Mouse (Mus musculus): ENCODE results near the gene Syn1. TPM values are rescaled to one million over a fixed set of nuclear protein-coding genes. Genes with fewer than 3 reads are reported as not detected.

Syn1 gene
- polyA plus RNA-seq, 1 experiment from 2014 or later = 96.9 TPM

GRCm38 (mm10) chrX:20861453-20862104, 59.2 kb downstream of the Syn1 start:
- Histone ChIP-seq H3K9ac (replicated peaks) (no peak overlapping the region), H3K4me2 (no peak overlapping the region), H3K4me3 (replicated peaks) (no peak overlapping the region), H3K27me3 (replicated peaks) (no peaks in the 10 kb centered on the region), H3K9me3 (replicated peaks) (no peaks in the 10 kb centered on the region), H3K27ac (replicated peaks) (no peak overlapping the region), H3K36me3 (0 out of 2 replicates have a peak, but pooled peaks cover 2% of the 10 kb centered on the region), H3K4me1 (0 out of 2 replicates have a peak, but pooled peaks cover 3% of the 10 kb centered on the region)
- ATAC-seq (ENCODE audit: low FRiP score) = no peak
- 56% methylated on average over 5 of the region's 5 CpGs for WGBS

GRCm38 (mm10) chrX:20853794-20854193, 67.0 kb downstream of the Syn1 start:
- Histone ChIP-seq H3K9me3 (replicated peaks) (no peaks in the 10 kb centered on the region), H3K27ac (replicated peaks) (no peak overlapping the region), H3K36me3 (peaks cover 22% of the 10 kb centered on the region), H3K4me1 (peaks cover 15% of the 10 kb centered on the region), H3K4me3 (replicated peaks) (no peak overlapping the region), H3K9ac (replicated peaks) (no peak overlapping the region), H3K4me2 (no peak overlapping the region), H3K27me3 (replicated peaks) (no peaks in the 10 kb centered on the region)
- ATAC-seq (ENCODE audit: low FRiP score) = no peak
- WGBS = 98% methylated on average over 7 of the region's 7 CpGs

DNA sequence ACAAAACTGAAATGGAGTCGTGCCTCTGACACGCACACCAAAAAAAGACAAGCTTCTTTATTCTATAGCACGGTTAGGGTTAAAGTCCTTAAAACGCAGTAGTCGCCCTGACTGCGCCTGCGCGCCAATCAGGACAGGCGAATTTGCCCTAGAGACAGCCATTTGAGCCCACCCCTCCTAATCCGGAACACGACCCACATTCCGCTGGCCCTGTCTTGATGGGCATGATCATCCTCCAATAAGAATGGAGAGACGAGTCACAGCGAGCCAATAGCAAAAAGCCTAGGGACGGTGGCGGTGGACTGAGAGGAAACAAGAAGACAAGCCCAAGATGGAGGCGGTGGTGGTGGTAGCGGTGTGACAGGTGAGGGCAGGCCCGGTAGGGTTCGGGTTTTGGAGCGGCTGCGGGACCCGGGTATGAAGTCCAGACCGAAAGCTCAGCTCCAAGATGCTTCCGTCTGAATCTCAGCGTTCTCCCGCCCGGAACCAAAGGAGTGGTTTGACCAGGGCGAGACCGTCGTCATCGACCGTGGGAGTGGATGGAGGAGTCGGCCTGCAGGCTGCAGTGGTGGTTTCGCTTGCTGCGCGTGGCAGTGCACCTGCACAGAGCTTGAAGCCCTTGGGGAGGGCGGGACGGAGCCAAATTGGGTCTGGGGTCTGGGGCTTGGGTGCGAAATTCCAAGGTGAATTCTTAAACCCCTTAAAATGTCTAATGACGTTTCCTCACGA, 72.4 kb downstream of the Syn1 start:
- H3K27ac ChIP-seq (replicated peaks) = peak overlapping the region; percentile 87
- H3K4me2 ChIP-seq = peak overlapping the region; percentile 60
- no peaks in the 10 kb centered on the region for H3K9me3 ChIP-seq (replicated peaks)
- H3K4me1 ChIP-seq = peaks cover 15% of the 10 kb centered on the region
- ATAC-seq (ENCODE audit: low FRiP score) = peak; percentile 97
- peak overlapping the region; percentile 57 for H3K4me3 ChIP-seq (replicated peaks)
- no peaks in the 10 kb centered on the region for H3K27me3 ChIP-seq (replicated peaks)
- H3K36me3 ChIP-seq = peaks cover 12% of the 10 kb centered on the region
- H3K9ac ChIP-seq (replicated peaks) = peak overlapping the region; percentile 75
- 18% methylated on average over 42 of the region's 42 CpGs for WGBS

DNA sequence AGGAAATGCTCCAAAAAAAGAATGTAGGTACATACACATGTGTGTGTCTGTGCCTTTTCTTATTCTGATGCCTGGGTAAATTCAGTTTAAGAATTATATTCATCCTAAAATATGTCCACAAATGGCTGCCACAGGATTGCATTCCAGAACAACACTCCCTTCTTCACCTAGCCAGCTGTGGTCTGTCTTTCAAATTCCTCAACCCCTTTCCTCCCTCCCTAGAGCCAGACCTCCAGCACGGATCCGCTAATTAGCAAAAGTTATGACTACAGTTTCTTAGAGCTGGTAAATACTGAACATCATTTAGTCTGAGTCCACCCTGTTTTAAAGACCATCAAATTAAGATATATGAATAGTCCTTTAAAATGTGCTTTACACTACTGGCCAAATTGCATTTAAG, 73.0 kb downstream of the Syn1 start:
- H3K4me3 ChIP-seq (replicated peaks) = peak overlapping the region; percentile 25
- peaks cover 8% of the 10 kb centered on the region for H3K36me3 ChIP-seq
- peaks cover 15% of the 10 kb centered on the region for H3K4me1 ChIP-seq
- peak overlapping the region; percentile 51 for H3K4me2 ChIP-seq
- ATAC-seq (ENCODE audit: low FRiP score) = peak; percentile 36
- H3K9me3 ChIP-seq (replicated peaks) = no peaks in the 10 kb centered on the region
- 38% methylated on average over 2 of the region's 2 CpGs for WGBS
- H3K27ac ChIP-seq (replicated peaks) = peak overlapping the region; percentile 83
- no peak overlapping the region for H3K9ac ChIP-seq (replicated peaks)
- no peaks in the 10 kb centered on the region for H3K27me3 ChIP-seq (replicated peaks)

GRCm38 (mm10) chrX:20847232-20847631, 73.6 kb downstream of the Syn1 start:
- H3K9me3 ChIP-seq (replicated peaks) = no peaks in the 10 kb centered on the region
- no peaks in the 10 kb centered on the region for H3K27me3 ChIP-seq (replicated peaks)
- peaks cover 15% of the 10 kb centered on the region for H3K4me1 ChIP-seq
- WGBS = 96% methylated on average over 3 of the region's 3 CpGs
- no peak overlapping the region for H3K4me2 ChIP-seq
- peak overlapping the region; percentile 83; the same call in 1 of the 2 replicates for H3K27ac ChIP-seq (replicated peaks)
- H3K36me3 ChIP-seq = peaks cover 8% of the 10 kb centered on the region
- no peak overlapping the region for H3K4me3 ChIP-seq (replicated peaks)
- no peak overlapping the region for H3K9ac ChIP-seq (replicated peaks)
- no peak for ATAC-seq (ENCODE audit: low FRiP score)

DNA sequence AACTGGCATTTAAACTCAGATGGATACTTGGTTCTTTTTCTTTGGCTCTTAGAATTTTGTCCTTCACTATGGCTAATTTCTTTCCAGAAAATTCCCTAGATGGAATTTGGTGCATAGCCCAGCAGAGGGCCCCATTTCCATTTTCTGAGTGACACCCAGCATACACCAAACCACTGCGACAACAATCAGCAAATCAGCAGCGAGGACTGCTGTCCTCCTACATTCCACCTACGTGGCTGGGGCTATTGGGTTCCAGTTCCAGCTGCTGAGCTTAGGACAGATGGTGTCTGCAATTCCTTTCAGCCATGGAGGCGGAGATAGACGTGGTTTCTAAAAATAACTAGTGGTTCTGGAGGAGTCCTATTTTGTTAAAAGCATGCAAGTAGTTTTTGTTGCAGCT, 91.9 kb downstream of the Syn1 start:
- Histone ChIP-seq H3K9me3 (replicated peaks) (no peaks in the 10 kb centered on the region), H3K27me3 (replicated peaks) (no peaks in the 10 kb centered on the region), H3K4me2 (no peak overlapping the region), H3K36me3 (no peaks in the 10 kb centered on the region), H3K4me1 (no peaks in the 10 kb centered on the region), H3K27ac (replicated peaks) (no peak overlapping the region), H3K4me3 (replicated peaks) (no peak overlapping the region), H3K9ac (replicated peaks) (no peak overlapping the region)
- 30% methylated on average over 5 of the region's 5 CpGs for WGBS
- ATAC-seq (ENCODE audit: low FRiP score) = peak; percentile 69; the same call in 1 of the 2 replicates

- Histone ChIP-seq H3K27me3 (replicated peaks) (no peaks in the 10 kb centered on the region), H3K4me3 (replicated peaks) (peak overlapping the region; percentile 30), H3K36me3 (no peaks in the 10 kb centered on the region), H3K4me1 (no peaks in the 10 kb centered on the region), H3K9ac (replicated peaks) (peak overlapping the region; percentile 17; the same call in 1 of the 2 replicates), H3K9me3 (replicated peaks) (no peaks in the 10 kb centered on the region), H3K4me2 (peak overlapping the region; percentile 55), H3K27ac (replicated peaks) (peak overlapping the region; percentile 79)
- ATAC-seq (ENCODE audit: low FRiP score) = peak; percentile 60
- 47% methylated on average over 8 of the region's 8 CpGs for WGBS
Measured at GRCm38 (mm10) chrX:20819708-20820426, 100.9 kb downstream of the Syn1 start.

DNA sequence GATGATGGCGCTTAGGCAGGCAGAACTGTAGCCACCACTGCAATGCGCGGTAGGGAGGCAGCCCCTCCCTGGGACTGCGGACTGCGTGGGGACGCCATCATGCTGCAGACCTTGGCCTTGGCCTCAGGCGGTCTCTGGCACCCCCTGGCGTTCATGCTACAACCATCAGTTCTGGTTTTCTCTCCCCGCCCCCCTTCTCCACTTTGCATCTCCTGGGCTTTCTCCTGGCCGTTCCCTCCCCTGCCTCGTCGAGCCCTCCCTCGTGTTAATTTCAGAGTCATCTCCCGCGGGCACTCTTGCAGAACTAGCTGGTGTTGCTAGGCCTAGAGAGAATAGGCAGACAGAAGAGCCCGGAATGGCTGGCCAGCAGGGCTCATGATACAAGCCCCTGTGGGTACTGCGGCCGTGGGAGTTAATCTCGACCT, 101.6 kb downstream of the Syn1 start:
- peak; percentile 94 for ATAC-seq (ENCODE audit: low FRiP score)
- 19% methylated on average over 19 of the region's 19 CpGs for WGBS

GRCm38 (mm10) chrX:20816974-20817373, 103.8 kb downstream of the Syn1 start:
- Histone ChIP-seq H3K27me3 (replicated peaks) (no peaks in the 10 kb centered on the region), H3K9ac (replicated peaks) (no peak overlapping the region), H3K36me3 (no peaks in the 10 kb centered on the region), H3K9me3 (replicated peaks) (no peaks in the 10 kb centered on the region), H3K27ac (replicated peaks) (no peak overlapping the region), H3K4me3 (replicated peaks) (no peak overlapping the region), H3K4me2 (no peak overlapping the region), H3K4me1 (no peaks in the 10 kb centered on the region)
- WGBS = 71% methylated on average over 6 of the region's 6 CpGs
- no peak for ATAC-seq (ENCODE audit: low FRiP score)

More for the DNA sequence above, 101.6 kb downstream of the Syn1 start:
- Histone ChIP-seq H3K27me3 (replicated peaks) (no peaks in the 10 kb centered on the region), H3K9ac (replicated peaks) (peak overlapping the region; percentile 17; the same call in 1 of the 2 replicates), H3K4me2 (peak overlapping the region; percentile 55), H3K4me1 (no peaks in the 10 kb centered on the region), H3K4me3 (replicated peaks) (peak overlapping the region; percentile 30), H3K27ac (replicated peaks) (peak overlapping the region; percentile 79), H3K36me3 (no peaks in the 10 kb centered on the region), H3K9me3 (replicated peaks) (no peaks in the 10 kb centered on the region)
